Mouse (Mus musculus) megakaryocyte, embryonic 14.5 days (primary cell): ENCODE data around the gene Alad. TPM values are rescaled to one million over a fixed set of nuclear protein-coding genes. Genes with fewer than 3 reads are reported as not detected.

ENCODE experiments used
- H3K27me3 ChIP-seq: replicated peaks from 2 replicates; pipeline ENCODE3; 2012; ENCODE audit warnings: inconsistent platforms
- H3K36me3 ChIP-seq: replicated peaks from 2 replicates; pipeline ENCODE3; 2012; ENCODE audit warnings: low read length, inconsistent platforms, mixed read lengths
- H3K4me1 ChIP-seq: 2 replicates; pipeline ENCODE4 v1.6.1; 2012; ENCODE audit warnings: inconsistent platforms
- H3K4me3 ChIP-seq: replicated peaks from 2 replicates; pipeline ENCODE3; 2012; ENCODE audit warnings: moderate library complexity, mild to moderate bottlenecking, inconsistent platforms
- H3K9me3 ChIP-seq: 2 replicates; pipeline ENCODE4 v1.6.1; 2012; ENCODE audit warnings: inconsistent platforms
- FLI1 ChIP-seq: IDR thresholded peaks from 2 replicates; pipeline ENCODE4 v1.6.1; 2012; ENCODE audit warnings: low read length, inconsistent platforms, mixed read lengths
- GATA1 ChIP-seq: IDR thresholded peaks from 3 replicates; pipeline ENCODE4 v1.6.1; 2012; ENCODE audit warnings: mixed read lengths, low read length, inconsistent platforms, borderline replicate concordance
- polyA plus RNA-seq: library from polyadenylated mRNA; stranded (reverse); fragments of >175 nt; gene quantifications from 2 replicates; pipeline ENCODE4 v1.2.3, GENCODE M21; 2012; ENCODE audit warnings: low replicate concordance; ENCODE audit not compliant: insufficient read depth

The Alad gene
- polyA plus RNA-seq, 1 experiment = 75.7 TPM

- peaks cover 6% of the 10 kb centered on the region for H3K27me3 ChIP-seq
- peaks cover 6% of the 10 kb centered on the region; the same call in 1 of the 2 replicates for H3K4me1 ChIP-seq
- H3K36me3 ChIP-seq = no peaks in the 10 kb centered on the region
- TF ChIP-seq FLI1 = no peak
- no peak for TF ChIP-seq GATA1
- H3K9me3 ChIP-seq = peaks cover 9% of the 10 kb centered on the region
- H3K4me3 ChIP-seq = no peak overlapping the region
These were observed 25.1 kb upstream of the Alad start for GRCm38 (mm10) chr4:62544801-62545200.

GRCm38 (mm10) chr4:62543782-62544181 lies 24.1 kb upstream of the Alad start:
- Histone ChIP-seq H3K9me3 (peaks cover 3% of the 10 kb centered on the region; the same call in 1 of the 2 replicates), H3K27me3 (peaks cover 6% of the 10 kb centered on the region), H3K36me3 (no peaks in the 10 kb centered on the region), H3K4me1 (peaks cover 6% of the 10 kb centered on the region; the same call in 1 of the 2 replicates), H3K4me3 (no peak overlapping the region)
- no peak for TF ChIP-seq GATA1
- TF ChIP-seq FLI1 = no peak

GRCm38 (mm10) chr4:62541802-62542201 lies 22.1 kb upstream of the Alad start:
- Histone ChIP-seq H3K9me3 (peaks cover 3% of the 10 kb centered on the region; the same call in 1 of the 2 replicates), H3K36me3 (no peaks in the 10 kb centered on the region), H3K4me1 (peaks cover 6% of the 10 kb centered on the region; the same call in 1 of the 2 replicates), H3K27me3 (peaks cover 6% of the 10 kb centered on the region), H3K4me3 (no peak overlapping the region)
- TF ChIP-seq FLI1 (no peak), GATA1 (no peak)

- TF ChIP-seq GATA1 (no peak), FLI1 (no peak)
- Histone ChIP-seq H3K27me3 (peaks cover 27% of the 10 kb centered on the region), H3K9me3 (no peaks in the 10 kb centered on the region), H3K4me3 (no peak overlapping the region), H3K36me3 (no peaks in the 10 kb centered on the region), H3K4me1 (peaks cover 14% of the 10 kb centered on the region)
These were observed 14.0 kb upstream of the Alad start for GRCm38 (mm10) chr4:62533729-62534128.

- peaks cover 17% of the 10 kb centered on the region for H3K27me3 ChIP-seq
- peak overlapping the region; percentile 54 for H3K4me3 ChIP-seq
- H3K9me3 ChIP-seq = no peaks in the 10 kb centered on the region
- H3K36me3 ChIP-seq = peaks cover 9% of the 10 kb centered on the region
- TF ChIP-seq FLI1 = no peak
- no peak for TF ChIP-seq GATA1
- peaks cover 43% of the 10 kb centered on the region for H3K4me1 ChIP-seq
These were observed 7.9 kb upstream of the Alad start for GRCm38 (mm10) chr4:62527655-62528054.

- Histone ChIP-seq H3K9me3 (no peaks in the 10 kb centered on the region), H3K4me3 (no peak overlapping the region), H3K4me1 (peaks cover 49% of the 10 kb centered on the region), H3K36me3 (peaks cover 15% of the 10 kb centered on the region), H3K27me3 (peaks cover 9% of the 10 kb centered on the region)
- TF ChIP-seq FLI1 (no peak), GATA1 (no peak)
These were observed 6.5 kb upstream of the Alad start for GRCm38 (mm10) chr4:62526256-62526655.

DNA sequence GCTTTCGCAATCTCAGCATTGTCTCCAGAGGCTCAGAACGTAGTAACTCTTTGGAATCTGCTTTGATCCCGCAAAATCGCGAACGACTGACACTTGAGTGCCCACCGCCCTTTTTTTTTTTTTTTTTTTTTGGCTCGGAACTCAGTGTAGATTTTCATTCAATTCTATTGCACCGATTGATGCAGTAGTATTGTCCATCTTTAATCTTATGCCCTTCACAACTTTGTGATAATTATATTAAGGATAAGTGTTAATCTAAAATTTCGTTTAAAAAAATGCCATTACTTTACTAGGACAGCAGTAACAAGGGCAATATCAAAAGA lies 5.7 kb upstream of the Alad start:
- Histone ChIP-seq H3K9me3 (no peaks in the 10 kb centered on the region), H3K4me3 (peak overlapping the region; percentile 96), H3K27me3 (peaks cover 5% of the 10 kb centered on the region), H3K4me1 (peaks cover 48% of the 10 kb centered on the region), H3K36me3 (peaks cover 15% of the 10 kb centered on the region)
- TF ChIP-seq FLI1 (no peak), GATA1 (no peak)

- TF ChIP-seq FLI1 = no peak
- TF ChIP-seq GATA1 = no peak
- H3K4me3 ChIP-seq = peak within 1 kb of the TSS; percentile 96
These were observed 5.2 kb upstream of the Alad start, which contains the start of the genes Pole3 and 4933430I17Rik for GRCm38 (mm10) chr4:62524651-62525488. Gene Pole3, minus strand, starts transcription at chr4:62525068. Gene 4933430I17Rik, plus strand, starts transcription at chr4:62525369.

GRCm38 (mm10) chr4:62520892-62521400 lies 1.2 kb upstream of the Alad start:
- TF ChIP-seq GATA1 (no peak), FLI1 (no peak)
- no peak overlapping the region for H3K4me3 ChIP-seq
- H3K27me3 ChIP-seq = no peaks in the 10 kb centered on the region
- peaks cover 15% of the 10 kb centered on the region for H3K36me3 ChIP-seq
- peaks cover 72% of the 10 kb centered on the region for H3K4me1 ChIP-seq
- no peaks in the 10 kb centered on the region for H3K9me3 ChIP-seq

More at GRCm38 (mm10) chr4:62524651-62525488, 5.2 kb upstream of the Alad start, which contains the start of the genes Pole3 and 4933430I17Rik:
- H3K27me3 ChIP-seq = peaks cover 3% of the 10 kb centered on the region
- peaks cover 15% of the 10 kb centered on the region for H3K36me3 ChIP-seq
- no peaks in the 10 kb centered on the region for H3K9me3 ChIP-seq
- H3K4me1 ChIP-seq = peaks cover 48% of the 10 kb centered on the region
